Mouse (Mus musculus) liver, embryonic 18 days (tissue): ENCODE measurements around the gene Hsfy2. TPM values are rescaled to one million over a fixed set of nuclear protein-coding genes. Genes with fewer than 3 reads are reported as not detected.

ENCODE experiments used
- polyA plus RNA-seq: library from polyadenylated mRNA; depleted of rRNA; stranded (reverse); fragments of >200 nt; gene quantifications from 2 replicates; pipeline ENCODE4 v1.2.3, GENCODE M21; 2012; rRNA removed

Hsfy2 gene
- polyA plus RNA-seq = not detected in 2 replicates

DNA sequence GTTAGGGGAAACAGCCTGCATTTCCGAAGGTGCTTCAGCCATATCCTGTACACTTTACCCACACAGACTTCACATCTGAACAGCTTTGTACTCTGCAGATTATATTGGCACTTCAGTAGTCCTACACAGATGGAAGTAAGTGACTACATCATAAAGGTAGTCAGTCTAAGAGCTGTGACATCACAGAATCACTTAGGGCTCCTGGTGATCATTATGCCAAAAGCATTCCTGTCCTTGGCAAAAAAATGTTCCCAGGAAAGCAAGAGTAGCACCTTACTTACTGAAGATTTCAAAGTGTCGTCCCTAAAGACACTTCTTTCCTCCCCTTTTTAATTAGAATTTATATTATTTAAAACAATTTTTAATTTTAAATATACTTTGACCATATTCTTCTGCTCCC is at the start of gene Hsfy2:
TSS of gene Hsfy2 (minus strand) at position 101 of the 400 bp plus-strand sequence.

